ENCODE assay signal across 8 mouse cellular contexts in the genomic region with DNA sequence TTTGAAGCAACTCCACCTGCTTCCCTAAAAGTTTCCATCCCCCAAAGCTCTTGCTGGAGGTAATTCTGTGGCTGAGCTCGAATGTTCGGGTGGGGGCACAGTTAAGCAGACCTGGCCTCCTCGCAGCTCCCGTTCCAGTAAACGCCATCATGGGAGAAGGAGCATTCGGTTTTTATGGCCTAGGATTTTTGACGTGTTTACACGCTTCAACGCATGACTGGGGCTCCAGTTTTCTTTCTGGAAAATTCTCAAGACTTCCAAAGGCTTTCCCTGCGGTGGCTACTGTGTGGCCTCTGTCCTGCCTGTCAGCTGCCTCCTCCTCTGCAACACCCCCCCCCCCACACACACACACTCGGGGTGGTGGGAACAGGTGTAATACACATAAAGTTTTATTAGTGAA. TPM values are rescaled to one million over a fixed set of nuclear protein-coding genes. Genes with fewer than 3 reads are reported as not detected.
DNase-seq lines count a peak whose midpoint lies in the region; ATAC-seq and TF ChIP-seq lines count a peak whose summit lies in the region.

No protein-coding gene starts in this region.

- H3K9ac ChIP-seq in lung, postnatal 0 days (replicated peaks; ENCODE audit: low read depth), result peak overlapping the region; percentile 72; the same call in 1 of the 2 replicates
- 0 out of 2 replicates have a peak overlapping the region, but pooled peaks have one; percentile 74 for H3K9ac ChIP-seq in liver, embryonic 11.5 days (ENCODE audit: low read depth, low read length)
- H3K9ac ChIP-seq in stomach, embryonic 15.5 days, result no peak overlapping the region

- TF ChIP-seq POLR2A in cerebellum, adult 2 months (IDR thresholded peaks at IDR 0.05; ENCODE audit: borderline replicate concordance, insufficient read depth, low read length), result no peak
- TF ChIP-seq POLR2A in thymus, adult 2 months (IDR thresholded peaks at IDR 0.05; ENCODE audit: control insufficient read depth, extremely low read depth, insufficient read depth, low read length, poor library complexity), result no peak

- ATAC-seq in lung, postnatal 0 days, result no peak
- no peak for ATAC-seq in liver, embryonic 11.5 days (replicated peaks; ENCODE audit: low FRiP score)
- no peak for ATAC-seq in stomach, embryonic 15.5 days (ENCODE audit: insufficient read depth, low FRiP score, low read depth)

- 15% methylated on average over 11 of the region's 11 CpGs for WGBS in cerebellum, adult 2 months
- WGBS in lung, postnatal 0 days, result 7% methylated on average over 11 of the region's 11 CpGs
- WGBS in liver, embryonic 11.5 days, result 24% methylated on average over 11 of the region's 11 CpGs
- WGBS in stomach, embryonic 15.5 days, result 8% methylated on average over 11 of the region's 11 CpGs
- WGBS in thymus, adult 2 months, result 59% methylated on average over 11 of the region's 11 CpGs

- H3K27ac ChIP-seq in cerebellum, adult 2 months (ENCODE audit: insufficient read depth, low read length), result no peak overlapping the region
- H3K27ac ChIP-seq in lung, postnatal 0 days (ENCODE audit: low read length), result no peak overlapping the region
- H3K27ac ChIP-seq in liver, embryonic 11.5 days (ENCODE audit: low read depth, low read length), result no peak overlapping the region
- peak overlapping the region; percentile 87; the same call in 1 of the 2 replicates for H3K27ac ChIP-seq in stomach, embryonic 15.5 days
- H3K27ac ChIP-seq in thymus, adult 2 months (ENCODE audit: control insufficient read depth, insufficient read depth, low read length), result no peak overlapping the region

- peak overlapping the region; percentile 82 for H3K4me3 ChIP-seq in cerebellum, adult 2 months (replicated peaks; ENCODE audit: insufficient read depth, low read depth, low read length)
- H3K4me3 ChIP-seq in lung, postnatal 0 days (ENCODE audit: low read depth, low read length), result peak overlapping the region; percentile 88
- H3K4me3 ChIP-seq in liver, embryonic 11.5 days (ENCODE audit: low read depth, low read length), result peak overlapping the region; percentile 74
- peak overlapping the region; percentile 92 for H3K4me3 ChIP-seq in stomach, embryonic 15.5 days (replicated peaks)
- no peak overlapping the region for H3K4me3 ChIP-seq in thymus, adult 2 months (ENCODE audit: control insufficient read depth, insufficient read depth, low read length)

- H3K27me3 ChIP-seq in cerebellum, adult 2 months (ENCODE audit: control insufficient read depth, insufficient read depth, low read length), result no peaks in the 10 kb centered on the region
- no peaks in the 10 kb centered on the region for H3K27me3 ChIP-seq in lung, postnatal 0 days (replicated peaks; ENCODE audit: insufficient read depth, low read length)
- H3K27me3 ChIP-seq in liver, embryonic 11.5 days (replicated peaks; ENCODE audit: control insufficient read depth, insufficient read depth, low read length), result peaks cover 52% of the 10 kb centered on the region
- no peaks in the 10 kb centered on the region for H3K27me3 ChIP-seq in stomach, embryonic 15.5 days (replicated peaks)
- peaks cover 5% of the 10 kb centered on the region; the same call in 1 of the 2 replicates for H3K27me3 ChIP-seq in thymus, adult 2 months (ENCODE audit: control insufficient read depth, insufficient read depth, low read length)

- H3K4me2 ChIP-seq in lung, postnatal 0 days (replicated peaks; ENCODE audit: low read depth, low read length), result peak overlapping the region; percentile 86
- H3K4me2 ChIP-seq in liver, embryonic 11.5 days, result peak overlapping the region; percentile 94
- H3K4me2 ChIP-seq in stomach, embryonic 15.5 days, result peak overlapping the region; percentile 85

- DNase-seq in cerebellum, adult 2 months, result no peak
- DNase-seq in cerebellum, adult 11-12 months, result no peak
- DNase-seq in lung, postnatal 0 days (ENCODE audit: low spot score), result no peak
- DNase-seq in lung, adult 18-20 months, result no peak
- no peak for DNase-seq in liver, embryonic 11.5 days (ENCODE audit: low spot score)
- no peak for DNase-seq in urinary bladder, postnatal 4 days (ENCODE audit: low spot score in 2 of 2)
- no peak for DNase-seq in thymus, adult 2 months

- no peaks in the 10 kb centered on the region for H3K4me1 ChIP-seq in cerebellum, adult 2 months (ENCODE audit: control insufficient read depth, insufficient read depth, low read length)
- peaks cover 14% of the 10 kb centered on the region; the same call in 1 of the 2 replicates for H3K4me1 ChIP-seq in lung, postnatal 0 days (ENCODE audit: insufficient read depth, low read depth, low read length)
- 0 out of 2 replicates have a peak, but pooled peaks cover 3% of the 10 kb centered on the region for H3K4me1 ChIP-seq in liver, embryonic 11.5 days (replicated peaks; ENCODE audit: control insufficient read depth, insufficient read depth, low read length)
- peaks cover 24% of the 10 kb centered on the region for H3K4me1 ChIP-seq in stomach, embryonic 15.5 days
- H3K4me1 ChIP-seq in thymus, adult 2 months (replicated peaks; ENCODE audit: control insufficient read depth, insufficient read depth, low read length), result peaks cover 7% of the 10 kb centered on the region

- no peak for TF ChIP-seq EP300 in lung, postnatal 0 days (IDR thresholded peaks at IDR 0.05)

- TF ChIP-seq CTCF in cerebellum, adult 2 months (IDR thresholded peaks at IDR 0.05; ENCODE audit: borderline replicate concordance, insufficient read depth, low read depth, low read length), result no peak
- no peak for TF ChIP-seq CTCF in lung, postnatal 0 days (IDR thresholded peaks at IDR 0.05)
- no peak for TF ChIP-seq CTCF in thymus, adult 2 months (IDR thresholded peaks at IDR 0.05; ENCODE audit: borderline replicate concordance, control insufficient read depth, extremely low read depth, insufficient read depth, low read length, poor library complexity)

- no peaks in the 10 kb centered on the region for H3K36me3 ChIP-seq in lung, postnatal 0 days (ENCODE audit: insufficient read depth, low read length)
- H3K36me3 ChIP-seq in liver, embryonic 11.5 days (ENCODE audit: control insufficient read depth, insufficient read depth, low read length), result no peaks in the 10 kb centered on the region
- H3K36me3 ChIP-seq in stomach, embryonic 15.5 days, result no peaks in the 10 kb centered on the region
- H3K36me3 ChIP-seq in thymus, adult 2 months (ENCODE audit: control insufficient read depth, insufficient read depth, low read length), result no peaks in the 10 kb centered on the region

- no peaks in the 10 kb centered on the region for H3K9me3 ChIP-seq in lung, postnatal 0 days (ENCODE audit: low read length)
- no peaks in the 10 kb centered on the region for H3K9me3 ChIP-seq in liver, embryonic 11.5 days (ENCODE audit: control insufficient read depth, low read length)
- H3K9me3 ChIP-seq in stomach, embryonic 15.5 days, result no peaks in the 10 kb centered on the region

RNA-seq across cellular contexts. Expression of a gene that starts 1.5 kb away (rescaled TPM):
- 39.3 and 45.0 TPM in 2 replicates for polyA plus RNA-seq in cerebellum, adult 2 months (2012; rRNA removed)
- polyA plus RNA-seq in lung, postnatal 0 days (2015; fragmentation: Nextera tagmentation; extraction: Ambion mirVana), result 41.8 and 57.7 TPM in 2 replicates
- polyA plus RNA-seq in liver, embryonic 11.5 days (2014; fragmentation: Nextera tagmentation; extraction: Ambion mirVana), result 17.9 and 21.5 TPM in 2 replicates
- polyA plus RNA-seq in stomach, embryonic 15.5 days (2015; fragmentation: Nextera tagmentation; extraction: Ambion mirVana), result 49.2 and 53.1 TPM in 2 replicates
- 14.4 and 15.5 TPM in 2 replicates for polyA plus RNA-seq in thymus, adult 2 months (2012; rRNA removed)
